Mouse (Mus musculus) thymus, adult 2 months (tissue): ENCODE measurements at regions not wholly inside any gene's neighbourhood (a gene's known extent, or its start where the extent isn't known, plus 50 kb on each side); places are given as distances from the start of the nearest gene placed in this dataset.

ENCODE experiments used
- CTCF ChIP-seq: fragments of 200-500 bp; IDR thresholded peaks from 2 replicates; pipeline ENCODE4 v1.5.1; 2012; ENCODE audit warnings: mild to moderate bottlenecking, control low read depth, low read length, moderate library complexity, borderline replicate concordance; ENCODE audit not compliant: control insufficient read depth, poor library complexity, insufficient read depth; ENCODE audit errors: extremely low read depth
- POLR2A ChIP-seq: fragments of 200-500 bp; IDR thresholded peaks from 2 replicates; pipeline ENCODE4 v1.6.1; 2012; ENCODE audit warnings: mild to moderate bottlenecking, low read length, control low read depth, moderate library complexity; ENCODE audit not compliant: control insufficient read depth, poor library complexity, insufficient read depth; ENCODE audit errors: extremely low read depth

GRCm38 (mm10) chr15:27259854-27260191 lies 206.7 kb upstream of the Ank start:
- TF ChIP-seq CTCF (no peak), POLR2A (no peak)
